Mouse (Mus musculus) erythroblast, embryonic 14.5 days (primary cell): Measurements from ENCODE around the gene Zfp750. TPM values are rescaled to one million over a fixed set of nuclear protein-coding genes. Genes with fewer than 3 reads are reported as not detected.

ENCODE experiments used
- H3K27me3 ChIP-seq: 2 replicates; pipeline ENCODE4 v1.6.1; 2012; ENCODE audit warnings: inconsistent platforms; ENCODE audit not compliant: control insufficient read depth
- H3K36me3 ChIP-seq: 2 replicates; pipeline ENCODE4 v1.6.1; 2012; ENCODE audit warnings: mild to moderate bottlenecking, inconsistent platforms; ENCODE audit not compliant: control insufficient read depth
- H3K4me1 ChIP-seq: 2 replicates; pipeline ENCODE4 v1.6.1; 2012; ENCODE audit warnings: inconsistent platforms; ENCODE audit not compliant: control insufficient read depth
- H3K4me3 ChIP-seq: replicated peaks from 2 replicates; pipeline ENCODE3; 2012; ENCODE audit warnings: moderate library complexity, mild to moderate bottlenecking, inconsistent platforms
- H3K9me3 ChIP-seq: 2 replicates; pipeline ENCODE4 v1.6.1; 2012; ENCODE audit warnings: low read length, inconsistent platforms, mixed read lengths; ENCODE audit not compliant: control insufficient read depth
- GATA1 ChIP-seq: IDR thresholded peaks from 2 replicates; pipeline ENCODE4 v1.6.1; 2012; ENCODE audit warnings: low read length, inconsistent platforms, mixed read lengths
- TAL1 ChIP-seq: IDR thresholded peaks from 3 replicates; pipeline ENCODE4 v1.6.1; 2012; ENCODE audit warnings: low read length, inconsistent platforms, mixed read lengths
- polyA plus RNA-seq: library from polyadenylated mRNA; stranded (reverse); fragments of >175 nt; gene quantifications from 2 replicates; pipeline ENCODE4 v1.2.3, GENCODE M21; 2012

Zfp750 gene
- not detected in 2 replicates for polyA plus RNA-seq

DNA sequence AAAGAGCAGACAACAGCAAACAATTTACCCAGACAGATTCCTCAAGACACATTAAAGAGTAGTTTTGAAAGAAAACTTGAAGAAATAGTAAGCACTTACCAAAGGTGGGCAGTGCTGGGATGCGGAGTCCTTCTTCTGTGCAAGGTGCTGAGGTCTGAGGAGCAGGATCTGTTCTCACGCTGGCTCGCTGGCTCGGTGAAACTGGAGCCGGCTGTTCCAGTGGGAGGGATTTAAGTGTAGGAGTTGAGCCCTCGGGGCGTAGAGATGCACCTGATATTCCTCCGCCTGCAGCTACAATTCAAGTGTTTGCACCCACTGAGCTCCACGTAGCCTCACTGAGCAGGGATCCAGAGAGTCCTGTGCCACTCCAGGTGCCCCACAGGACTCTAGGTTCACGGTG lies at the start of gene Zfp750:
Gene Zfp750, minus strand, starts transcription at position 203 of the 400 bp plus-strand sequence.
- peaks cover 11% of the 10 kb centered on the region for H3K4me1 ChIP-seq
- H3K27me3 ChIP-seq, result no peaks in the 10 kb centered on the region
- peaks cover 45% of the 10 kb centered on the region for H3K36me3 ChIP-seq
- H3K4me3 ChIP-seq, result no peak within 1 kb of the TSS
- no peak for TF ChIP-seq GATA1
- no peak for TF ChIP-seq TAL1
- H3K9me3 ChIP-seq, result no peaks in the 10 kb centered on the region

- TF ChIP-seq GATA1, result no peak
- no peak for TF ChIP-seq TAL1
- H3K36me3 ChIP-seq, result peaks cover 38% of the 10 kb centered on the region
- no peak overlapping the region for H3K4me3 ChIP-seq
- H3K9me3 ChIP-seq, result no peaks in the 10 kb centered on the region
- H3K4me1 ChIP-seq, result peaks cover 11% of the 10 kb centered on the region
- H3K27me3 ChIP-seq, result no peaks in the 10 kb centered on the region
These were observed 45.1 kb upstream of the Zfp750 start for GRCm38 (mm10) chr11:121564265-121564664.

- TF ChIP-seq TAL1 (no peak), GATA1 (no peak)
- H3K36me3 ChIP-seq, result peaks cover 47% of the 10 kb centered on the region
- H3K4me1 ChIP-seq, result peaks cover 19% of the 10 kb centered on the region
- H3K9me3 ChIP-seq, result no peaks in the 10 kb centered on the region
- H3K4me3 ChIP-seq, result no peak overlapping the region
- no peaks in the 10 kb centered on the region for H3K27me3 ChIP-seq
These were observed 44.2 kb upstream of the Zfp750 start for GRCm38 (mm10) chr11:121563312-121563711.

- H3K36me3 ChIP-seq, result peaks cover 72% of the 10 kb centered on the region
These were observed 41.1 kb upstream of the Zfp750 start for GRCm38 (mm10) chr11:121560294-121560663.

DNA sequence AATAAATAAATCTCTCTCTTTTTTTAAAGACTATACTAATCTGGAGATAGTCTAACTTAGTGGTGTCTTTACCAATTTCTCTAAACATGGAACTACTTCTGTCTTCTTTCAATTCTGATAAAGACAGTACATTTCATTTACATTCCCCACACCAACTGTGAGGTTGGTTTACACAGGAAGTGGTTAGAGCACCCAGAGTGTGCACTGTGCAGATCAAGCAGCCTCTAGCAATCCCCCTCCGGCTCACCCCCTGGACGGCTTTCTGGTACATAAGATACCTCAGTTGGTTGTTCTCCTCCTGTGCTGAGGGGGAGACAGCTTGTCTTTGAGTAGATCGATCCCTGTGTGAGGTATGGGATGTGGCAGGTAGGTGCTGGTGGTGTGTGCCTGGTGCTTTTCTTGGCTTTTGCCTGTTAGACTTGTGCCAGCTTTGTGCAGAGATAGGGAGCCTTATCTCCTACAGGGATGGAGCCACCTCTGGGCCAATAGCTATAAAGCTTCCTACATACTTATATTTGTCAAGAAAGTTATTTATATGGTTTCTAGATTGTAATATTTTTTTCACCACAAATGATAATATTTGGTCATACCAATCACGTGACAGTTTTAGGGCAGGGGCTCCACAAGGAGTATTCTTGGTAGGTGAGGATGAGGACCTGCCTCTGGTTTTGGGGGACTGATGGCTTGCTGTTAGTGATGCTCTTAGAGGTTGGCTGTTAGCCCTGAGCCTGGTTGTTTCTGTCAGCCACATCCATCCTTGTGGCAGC lies 40.6 kb upstream of the Zfp750 start:
- Histone ChIP-seq H3K36me3 (peaks cover 70% of the 10 kb centered on the region), H3K9me3 (peaks cover 2% of the 10 kb centered on the region), H3K27me3 (no peaks in the 10 kb centered on the region), H3K4me1 (peaks cover 27% of the 10 kb centered on the region), H3K4me3 (no peak overlapping the region)
- TF ChIP-seq GATA1, result no peak
- no peak for TF ChIP-seq TAL1

More at GRCm38 (mm10) chr11:121560294-121560663, 41.1 kb upstream of the Zfp750 start:
- Histone ChIP-seq H3K9me3 (peaks cover 2% of the 10 kb centered on the region), H3K4me1 (peaks cover 27% of the 10 kb centered on the region), H3K4me3 (no peak overlapping the region), H3K27me3 (no peaks in the 10 kb centered on the region)
- TF ChIP-seq TAL1 (no peak), GATA1 (no peak)

DNA sequence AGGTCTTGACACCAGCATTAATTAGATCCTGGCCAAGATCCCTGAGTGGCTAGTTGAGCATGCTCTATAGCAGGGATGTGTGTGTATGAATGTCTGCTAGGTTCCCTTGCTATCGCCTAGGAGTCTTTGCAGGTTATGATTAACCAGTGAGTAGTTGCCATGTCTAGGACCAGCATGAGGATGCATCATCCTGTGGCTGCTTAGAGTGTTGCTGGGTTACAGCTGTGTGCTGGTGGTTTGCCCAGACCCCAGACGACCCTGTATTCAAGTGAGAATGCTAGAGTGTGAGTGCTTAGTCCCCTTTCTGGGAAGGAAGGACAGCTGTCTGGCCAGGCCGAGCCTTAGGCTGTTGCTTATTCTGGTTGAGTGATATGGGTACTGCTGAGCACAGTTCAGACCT lies 39.4 kb upstream of the Zfp750 start:
- Histone ChIP-seq H3K4me3 (no peak overlapping the region), H3K4me1 (peaks cover 30% of the 10 kb centered on the region), H3K27me3 (no peaks in the 10 kb centered on the region), H3K36me3 (peaks cover 65% of the 10 kb centered on the region), H3K9me3 (peaks cover 2% of the 10 kb centered on the region)
- TF ChIP-seq GATA1 (no peak), TAL1 (no peak)

DNA sequence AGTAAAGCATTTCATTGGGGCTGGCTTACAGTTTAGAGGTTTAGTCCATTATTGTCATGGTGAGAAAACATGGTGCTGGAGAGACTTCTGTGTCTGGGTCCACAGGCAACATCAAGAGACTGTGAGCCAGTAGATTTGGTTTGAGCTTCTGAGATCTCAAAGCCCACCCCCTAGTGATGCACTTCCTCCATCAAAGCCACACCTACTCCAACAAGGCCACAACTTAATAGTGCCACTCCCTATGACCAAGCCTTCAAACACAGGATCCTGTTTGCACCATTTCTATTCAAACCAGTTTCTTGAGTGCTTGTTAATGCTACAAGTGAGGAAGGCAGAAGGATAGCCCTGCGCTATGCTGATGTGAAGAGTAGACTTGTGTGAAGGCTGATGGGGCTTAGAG lies 38.8 kb upstream of the Zfp750 start:
- H3K27me3 ChIP-seq, result no peaks in the 10 kb centered on the region
- peaks cover 2% of the 10 kb centered on the region for H3K9me3 ChIP-seq
- TF ChIP-seq GATA1 (no peak), TAL1 (no peak)

GRCm38 (mm10) chr11:121556727-121557126 lies 37.6 kb upstream of the Zfp750 start:
- no peak for TF ChIP-seq GATA1
- TF ChIP-seq TAL1, result no peak
- Histone ChIP-seq H3K36me3 (peaks cover 73% of the 10 kb centered on the region), H3K4me1 (peaks cover 42% of the 10 kb centered on the region), H3K9me3 (peaks cover 2% of the 10 kb centered on the region), H3K4me3 (no peak overlapping the region), H3K27me3 (no peaks in the 10 kb centered on the region)

More for the DNA sequence above, 38.8 kb upstream of the Zfp750 start:
- H3K4me3 ChIP-seq, result no peak overlapping the region
- H3K4me1 ChIP-seq, result peaks cover 35% of the 10 kb centered on the region
- peaks cover 71% of the 10 kb centered on the region for H3K36me3 ChIP-seq

DNA sequence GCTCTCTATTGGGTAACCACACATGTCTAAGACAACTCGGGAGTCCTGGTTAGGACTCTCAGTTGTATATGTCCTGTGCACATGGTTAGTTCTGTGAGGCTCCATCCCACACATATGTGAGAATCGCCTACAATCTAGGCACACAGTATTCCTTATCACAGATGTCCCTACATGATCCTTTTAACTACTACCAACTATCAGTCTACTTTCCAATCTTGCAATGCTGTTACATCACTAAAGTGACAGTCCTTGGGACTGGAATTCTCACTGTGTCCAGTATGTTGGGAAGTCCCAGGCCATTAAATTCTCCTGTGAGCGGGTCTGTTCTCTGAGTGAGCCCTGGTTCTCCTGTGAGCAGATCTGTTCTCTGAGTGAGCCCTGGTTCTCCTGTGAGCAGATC lies 34.3 kb upstream of the Zfp750 start:
- H3K36me3 ChIP-seq, result peaks cover 75% of the 10 kb centered on the region
- H3K4me3 ChIP-seq, result no peak overlapping the region
- H3K4me1 ChIP-seq, result peaks cover 54% of the 10 kb centered on the region
- H3K9me3 ChIP-seq, result peaks cover 2% of the 10 kb centered on the region
- H3K27me3 ChIP-seq, result no peaks in the 10 kb centered on the region
- TF ChIP-seq GATA1 (no peak), TAL1 (no peak)
